Mouse (Mus musculus): ENCODE measurements around the gene Pi4k2a. TPM values are rescaled to one million over a fixed set of nuclear protein-coding genes. Genes with fewer than 3 reads are reported as not detected.

The Pi4k2a gene
- 27.8 and 28.5 TPM in 2 replicates for polyA plus RNA-seq (2015; fragmentation: Nextera tagmentation; extraction: Ambion mirVana)

GRCm38 (mm10) chr19:42089748-42090595 is at the start of gene Pi4k2a:
Gene Pi4k2a (plus strand): TSS chr19:42090470.
- Histone ChIP-seq H3K4me3 (ENCODE audit: low read depth, low read length) (peak within 1 kb of the TSS; percentile 95), H3K27me3 (ENCODE audit: control insufficient read depth, insufficient read depth, low read depth, low read length) (no peaks in the 10 kb centered on the region), H3K36me3 (ENCODE audit: control insufficient read depth, insufficient read depth, low read length) (no peaks in the 10 kb centered on the region; the same call in 1 of the 2 replicates), H3K27ac (ENCODE audit: low read length) (peak within 1 kb of the TSS; percentile 86), H3K4me2 (ENCODE audit: low read length) (peak within 1 kb of the TSS; percentile 81), H3K9me3 (replicated peaks; ENCODE audit: control insufficient read depth, low read length, poor library complexity, severe bottlenecking) (no peaks in the 10 kb centered on the region), H3K4me1 (ENCODE audit: control insufficient read depth, insufficient read depth, low read length) (peaks cover 24% of the 10 kb centered on the region), H3K9ac (ENCODE audit: low read depth, low read length) (peak within 1 kb of the TSS; percentile 90)
- WGBS: 2% methylated on average over 54 of the region's 55 CpGs
- ATAC-seq: peak; percentile 98

GRCm38 (mm10) chr19:42043988-42044387 is 46.3 kb upstream of the Pi4k2a start:
- WGBS: 97% methylated on average over 6 of the region's 6 CpGs
- no peaks in the 10 kb centered on the region for H3K9me3 ChIP-seq (replicated peaks; ENCODE audit: control insufficient read depth, low read length, poor library complexity, severe bottlenecking)
- ATAC-seq: no peak
- H3K4me2 ChIP-seq (ENCODE audit: low read length): no peak overlapping the region
- H3K27ac ChIP-seq (ENCODE audit: low read length): no peak overlapping the region
- no peaks in the 10 kb centered on the region for H3K4me1 ChIP-seq (ENCODE audit: control insufficient read depth, insufficient read depth, low read length)
- H3K27me3 ChIP-seq (ENCODE audit: control insufficient read depth, insufficient read depth, low read depth, low read length): no peaks in the 10 kb centered on the region
- H3K4me3 ChIP-seq (ENCODE audit: low read depth, low read length): no peak overlapping the region
- no peaks in the 10 kb centered on the region for H3K36me3 ChIP-seq (ENCODE audit: control insufficient read depth, insufficient read depth, low read length)
- H3K9ac ChIP-seq (ENCODE audit: low read depth, low read length): no peak overlapping the region

- Histone ChIP-seq H3K4me1 (ENCODE audit: control insufficient read depth, insufficient read depth, low read length) (no peaks in the 10 kb centered on the region), H3K4me3 (ENCODE audit: low read depth, low read length) (peak within 1 kb of the TSS; percentile 13), H3K27ac (ENCODE audit: low read length) (no peak within 1 kb of the TSS), H3K27me3 (ENCODE audit: control insufficient read depth, insufficient read depth, low read depth, low read length) (no peaks in the 10 kb centered on the region), H3K36me3 (ENCODE audit: control insufficient read depth, insufficient read depth, low read length) (no peaks in the 10 kb centered on the region), H3K4me2 (ENCODE audit: low read length) (peak within 1 kb of the TSS; percentile 42), H3K9ac (ENCODE audit: low read depth, low read length) (no peak within 1 kb of the TSS), H3K9me3 (replicated peaks; ENCODE audit: control insufficient read depth, low read length, poor library complexity, severe bottlenecking) (no peaks in the 10 kb centered on the region)
- 30% methylated on average over 23 of the region's 23 CpGs for WGBS
- peak; percentile 78 for ATAC-seq
These were observed 44.8 kb upstream of the Pi4k2a start, which contains the start of gene Hoga1 for GRCm38 (mm10) chr19:42045269-42046102. Gene Hoga1 (plus strand): TSS chr19:42045610.

GRCm38 (mm10) chr19:42050251-42050650 is 40.0 kb upstream of the Pi4k2a start:
- Histone ChIP-seq H3K4me3 (ENCODE audit: low read depth, low read length) (no peak overlapping the region), H3K4me1 (ENCODE audit: control insufficient read depth, insufficient read depth, low read length) (no peaks in the 10 kb centered on the region), H3K9me3 (replicated peaks; ENCODE audit: control insufficient read depth, low read length, poor library complexity, severe bottlenecking) (no peaks in the 10 kb centered on the region), H3K36me3 (ENCODE audit: control insufficient read depth, insufficient read depth, low read length) (no peaks in the 10 kb centered on the region), H3K9ac (ENCODE audit: low read depth, low read length) (no peak overlapping the region), H3K27me3 (ENCODE audit: control insufficient read depth, insufficient read depth, low read depth, low read length) (no peaks in the 10 kb centered on the region), H3K27ac (ENCODE audit: low read length) (no peak overlapping the region), H3K4me2 (ENCODE audit: low read length) (no peak overlapping the region)
- 74% methylated on average over 1 of the region's 1 CpGs for WGBS
- no peak for ATAC-seq

- no peaks in the 10 kb centered on the region for H3K4me1 ChIP-seq (ENCODE audit: control insufficient read depth, insufficient read depth, low read length)
- H3K4me2 ChIP-seq (ENCODE audit: low read length): no peak overlapping the region
These were observed 38.9 kb upstream of the Pi4k2a start for GRCm38 (mm10) chr19:42051351-42051750.

GRCm38 (mm10) chr19:42051948-42052347 is 38.3 kb upstream of the Pi4k2a start, which contains the start of gene 4933411K16Rik:
Gene 4933411K16Rik (plus strand): TSS chr19:42052248.
- ATAC-seq: no peak

More at GRCm38 (mm10) chr19:42051351-42051750, 38.9 kb upstream of the Pi4k2a start:
- WGBS: 88% methylated on average over 3 of the region's 3 CpGs
- Histone ChIP-seq H3K27me3 (ENCODE audit: control insufficient read depth, insufficient read depth, low read depth, low read length) (no peaks in the 10 kb centered on the region), H3K27ac (ENCODE audit: low read length) (no peak overlapping the region), H3K36me3 (ENCODE audit: control insufficient read depth, insufficient read depth, low read length) (no peaks in the 10 kb centered on the region), H3K9ac (ENCODE audit: low read depth, low read length) (no peak overlapping the region), H3K9me3 (replicated peaks; ENCODE audit: control insufficient read depth, low read length, poor library complexity, severe bottlenecking) (no peaks in the 10 kb centered on the region), H3K4me3 (ENCODE audit: low read depth, low read length) (no peak overlapping the region)
- ATAC-seq: no peak

GRCm38 (mm10) chr19:42054255-42054654 is 36.0 kb upstream of the Pi4k2a start:
- Histone ChIP-seq H3K4me2 (ENCODE audit: low read length) (no peak overlapping the region), H3K4me3 (ENCODE audit: low read depth, low read length) (no peak overlapping the region), H3K9me3 (replicated peaks; ENCODE audit: control insufficient read depth, low read length, poor library complexity, severe bottlenecking) (no peaks in the 10 kb centered on the region), H3K4me1 (ENCODE audit: control insufficient read depth, insufficient read depth, low read length) (no peaks in the 10 kb centered on the region), H3K27me3 (ENCODE audit: control insufficient read depth, insufficient read depth, low read depth, low read length) (no peaks in the 10 kb centered on the region), H3K9ac (ENCODE audit: low read depth, low read length) (no peak overlapping the region), H3K27ac (ENCODE audit: low read length) (no peak overlapping the region), H3K36me3 (ENCODE audit: control insufficient read depth, insufficient read depth, low read length) (no peaks in the 10 kb centered on the region)
- 81% methylated on average over 6 of the region's 6 CpGs for WGBS
- ATAC-seq: no peak

More at GRCm38 (mm10) chr19:42051948-42052347, 38.3 kb upstream of the Pi4k2a start, which contains the start of gene 4933411K16Rik:
- Histone ChIP-seq H3K36me3 (ENCODE audit: control insufficient read depth, insufficient read depth, low read length) (no peaks in the 10 kb centered on the region), H3K9ac (ENCODE audit: low read depth, low read length) (no peak within 1 kb of the TSS), H3K9me3 (replicated peaks; ENCODE audit: control insufficient read depth, low read length, poor library complexity, severe bottlenecking) (no peaks in the 10 kb centered on the region), H3K27me3 (ENCODE audit: control insufficient read depth, insufficient read depth, low read depth, low read length) (no peaks in the 10 kb centered on the region), H3K27ac (ENCODE audit: low read length) (no peak within 1 kb of the TSS), H3K4me2 (ENCODE audit: low read length) (no peak within 1 kb of the TSS), H3K4me3 (ENCODE audit: low read depth, low read length) (no peak within 1 kb of the TSS), H3K4me1 (ENCODE audit: control insufficient read depth, insufficient read depth, low read length) (no peaks in the 10 kb centered on the region)
- WGBS: 81% methylated on average over 4 of the region's 4 CpGs

GRCm38 (mm10) chr19:42055881-42056280 is 34.4 kb upstream of the Pi4k2a start:
- H3K9me3 ChIP-seq (replicated peaks; ENCODE audit: control insufficient read depth, low read length, poor library complexity, severe bottlenecking): no peaks in the 10 kb centered on the region
- no peak overlapping the region for H3K9ac ChIP-seq (ENCODE audit: low read depth, low read length)
- no peak for ATAC-seq
- 83% methylated on average over 2 of the region's 2 CpGs for WGBS
- H3K4me1 ChIP-seq (ENCODE audit: control insufficient read depth, insufficient read depth, low read length): no peaks in the 10 kb centered on the region
- H3K36me3 ChIP-seq (ENCODE audit: control insufficient read depth, insufficient read depth, low read length): no peaks in the 10 kb centered on the region
- H3K4me2 ChIP-seq (ENCODE audit: low read length): no peak overlapping the region
- no peaks in the 10 kb centered on the region for H3K27me3 ChIP-seq (ENCODE audit: control insufficient read depth, insufficient read depth, low read depth, low read length)
- no peak overlapping the region for H3K4me3 ChIP-seq (ENCODE audit: low read depth, low read length)
- H3K27ac ChIP-seq (ENCODE audit: low read length): no peak overlapping the region
